Mouse (Mus musculus): ENCODE measurements around the gene Cox8b.

The Cox8b gene

GRCm38 (mm10) chr7:140900220-140900619 lies at the start of gene Cox8b:
Gene Cox8b, minus strand, starts transcription at chr7:140900446.
- no peak for DNase-seq (ENCODE audit: low spot score)

- DNase-seq (ENCODE audit: low spot score) = no peak
These were observed 49.0 kb upstream of the Cox8b start for GRCm38 (mm10) chr7:140949255-140949654.

- no peak for DNase-seq (ENCODE audit: low spot score)
These were observed 47.9 kb upstream of the Cox8b start for GRCm38 (mm10) chr7:140948161-140948560.

- peak; percentile 65 for DNase-seq (ENCODE audit: low spot score)
These were observed 46.7 kb upstream of the Cox8b start for GRCm38 (mm10) chr7:140946980-140947379.

- no peak for DNase-seq (ENCODE audit: low spot score)
These were observed 46.1 kb upstream of the Cox8b start for GRCm38 (mm10) chr7:140946311-140946710.

GRCm38 (mm10) chr7:140945247-140945646 lies 45.0 kb upstream of the Cox8b start:
- DNase-seq (ENCODE audit: low spot score) = no peak

- DNase-seq (ENCODE audit: low spot score) = no peak
These were observed 44.0 kb upstream of the Cox8b start for GRCm38 (mm10) chr7:140944236-140944635.

GRCm38 (mm10) chr7:140943356-140943755 lies 43.1 kb upstream of the Cox8b start:
- no peak for DNase-seq (ENCODE audit: low spot score)

GRCm38 (mm10) chr7:140942811-140943210 lies 42.6 kb upstream of the Cox8b start:
- DNase-seq (ENCODE audit: low spot score) = no peak

- no peak for DNase-seq (ENCODE audit: low spot score)
These were observed 42.1 kb upstream of the Cox8b start for GRCm38 (mm10) chr7:140942341-140942740.

- peak; percentile 91 for DNase-seq (ENCODE audit: low spot score)
These were observed 41.2 kb upstream of the Cox8b start, which contains the start of gene Pgghg for GRCm38 (mm10) chr7:140941222-140942051. Gene Pgghg, plus strand, starts transcription at chr7:140941391.

GRCm38 (mm10) chr7:140939669-140940171 lies 39.5 kb upstream of the Cox8b start:
- peak; percentile 62 for DNase-seq (ENCODE audit: low spot score)

GRCm38 (mm10) chr7:140938896-140939295 lies 38.6 kb upstream of the Cox8b start:
- DNase-seq (ENCODE audit: low spot score) = no peak

GRCm38 (mm10) chr7:140938436-140938835 lies 38.2 kb upstream of the Cox8b start:
- no peak for DNase-seq (ENCODE audit: low spot score)

- no peak for DNase-seq (ENCODE audit: low spot score)
These were observed 26.9 kb upstream of the Cox8b start for GRCm38 (mm10) chr7:140927181-140927580.

- DNase-seq (ENCODE audit: low spot score) = no peak
These were observed 23.0 kb upstream of the Cox8b start for GRCm38 (mm10) chr7:140923070-140923775.

GRCm38 (mm10) chr7:140922398-140923069 lies 22.3 kb upstream of the Cox8b start:
- DNase-seq (ENCODE audit: low spot score) = no peak

- no peak for DNase-seq (ENCODE audit: low spot score)
These were observed 21.2 kb upstream of the Cox8b start for GRCm38 (mm10) chr7:140921225-140921975.

GRCm38 (mm10) chr7:140920418-140921029 lies 20.3 kb upstream of the Cox8b start, which contains the start of gene Nlrp6:
Gene Nlrp6, plus strand, starts transcription at chr7:140920902.
- no peak for DNase-seq (ENCODE audit: low spot score)

GRCm38 (mm10) chr7:140919911-140920310 lies 19.7 kb upstream of the Cox8b start:
- no peak for DNase-seq (ENCODE audit: low spot score)

GRCm38 (mm10) chr7:140914031-140914690 lies 13.9 kb upstream of the Cox8b start:
- no peak for DNase-seq (ENCODE audit: low spot score)
